Mouse (Mus musculus) heart, embryonic 10.5 days (tissue): ENCODE data around the gene Map7. TPM values are rescaled to one million over a fixed set of nuclear protein-coding genes. Genes with fewer than 3 reads are reported as not detected.
A peak's percentile ranks its signal among the peaks of the same experiment; 100 is the strongest.

Experiments
- DNase-seq: peaks from one replicate; pipeline ENCODE4 v3.0.0-alpha.2; 2017; ENCODE audit warnings: low spot score
- H3K27ac ChIP-seq: fragments of 300-500 bp; sonication (generic); 2 replicates; pipeline ENCODE4 v1.5.1; 2016; ENCODE audit warnings: mild to moderate bottlenecking
- H3K27me3 ChIP-seq: fragments of 300-500 bp; sonication (generic); 2 replicates; pipeline ENCODE4 v1.6.1; 2016; ENCODE audit warnings: mild to moderate bottlenecking; ENCODE audit not compliant: poor library complexity, insufficient read depth, severe bottlenecking
- H3K36me3 ChIP-seq: fragments of 300-500 bp; sonication (generic); 2 replicates; pipeline ENCODE4 v1.6.1; 2016; ENCODE audit warnings: mild to moderate bottlenecking, moderate library complexity
- H3K4me1 ChIP-seq: fragments of 300-500 bp; sonication (generic); 2 replicates; pipeline ENCODE4 v1.6.1; 2016; ENCODE audit warnings: mild to moderate bottlenecking
- H3K4me3 ChIP-seq: fragments of 300-500 bp; sonication (generic); 2 replicates; pipeline ENCODE4 v1.5.1; 2016; ENCODE audit warnings: mild to moderate bottlenecking, moderate library complexity
- H3K9me3 ChIP-seq: fragments of 300-500 bp; sonication (generic); 2 replicates; pipeline ENCODE4 v1.6.1; 2016; ENCODE audit warnings: mild to moderate bottlenecking, moderate library complexity
- WGBS: fragments of 180-500 bp; shearing (Covaris S2); methylation state at CpG from one replicate; pipeline ENCODE4 v1.1.7; 2016; 5-methylcytosine and 5-hydroxymethylcytosine counted together
- polyA plus RNA-seq: library from polyadenylated mRNA; unstranded; fragments of >200 nt; fragmentation: Nextera tagmentation; extraction: Ambion mirVana; gene quantifications from 2 replicates; pipeline ENCODE4 v1.2.1, GENCODE M21; 2016

Gene Map7
- polyA plus RNA-seq, 1 experiment from 2014 or later: 3.8 TPM

DNA sequence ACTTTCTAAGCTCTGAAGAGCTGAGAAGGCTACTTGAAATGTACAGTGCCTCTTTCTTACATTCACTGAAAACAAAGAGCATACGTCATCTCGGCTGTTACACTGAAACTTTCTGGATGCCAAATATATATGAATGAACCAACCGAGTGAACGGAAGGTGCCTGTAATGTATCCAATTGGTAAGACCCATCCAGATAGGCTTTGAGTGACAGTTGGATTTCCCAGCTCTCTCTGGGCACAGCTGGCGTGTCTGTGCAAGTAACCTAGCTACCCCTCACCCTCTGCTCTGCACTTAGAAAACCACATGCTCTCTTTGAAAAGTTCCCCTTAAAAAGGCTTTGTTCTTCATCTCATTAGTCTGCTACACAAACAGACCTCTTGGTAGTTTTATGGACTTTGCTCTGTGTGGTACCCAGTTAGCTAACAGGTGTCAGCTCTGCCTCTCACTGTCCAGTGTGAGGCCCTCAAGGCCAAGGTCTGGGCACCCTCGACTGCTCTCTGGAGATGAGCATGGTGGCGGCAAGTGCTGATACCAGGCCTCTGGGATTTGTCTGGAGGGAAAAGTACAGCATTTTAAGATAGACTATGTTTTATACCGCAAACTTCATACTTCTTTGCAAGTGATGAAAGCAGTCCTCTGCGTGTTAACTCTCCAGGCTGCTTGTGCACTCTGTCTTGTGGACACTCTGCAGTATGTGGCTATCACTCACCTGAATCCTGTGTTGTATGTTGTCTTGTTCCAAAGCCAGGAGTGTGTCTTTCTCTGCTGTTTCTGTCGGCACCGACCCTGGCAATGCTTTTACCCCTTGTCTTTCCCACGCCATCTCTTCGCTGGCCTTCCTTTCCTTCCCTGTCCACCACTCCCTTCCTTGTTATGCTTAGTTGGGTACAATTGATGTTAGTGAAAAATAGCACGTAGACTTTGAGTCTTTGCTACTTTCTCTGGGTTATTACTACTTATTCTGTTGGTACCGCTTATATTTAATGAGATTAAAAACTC lies 109.8 kb downstream of the Map7 start:
- Histone ChIP-seq H3K27ac (no peak overlapping the region), H3K4me3 (no peak overlapping the region), H3K27me3 (no peaks in the 10 kb centered on the region), H3K9me3 (no peaks in the 10 kb centered on the region), H3K4me1 (peaks cover 10% of the 10 kb centered on the region; the same call in 1 of the 2 replicates), H3K36me3 (no peaks in the 10 kb centered on the region)
- no peak for DNase-seq
- WGBS: 89% methylated on average over 15 of the region's 15 CpGs

GRCm38 (mm10) chr10:20259476-20259875 lies 111.2 kb downstream of the Map7 start:
- H3K27ac ChIP-seq: no peak overlapping the region
- no peaks in the 10 kb centered on the region for H3K36me3 ChIP-seq
- 71% methylated on average over 2 of the region's 2 CpGs for WGBS
- H3K27me3 ChIP-seq: no peaks in the 10 kb centered on the region
- peaks cover 10% of the 10 kb centered on the region; the same call in 1 of the 2 replicates for H3K4me1 ChIP-seq
- no peak overlapping the region for H3K4me3 ChIP-seq
- no peaks in the 10 kb centered on the region for H3K9me3 ChIP-seq
- DNase-seq: no peak

DNA sequence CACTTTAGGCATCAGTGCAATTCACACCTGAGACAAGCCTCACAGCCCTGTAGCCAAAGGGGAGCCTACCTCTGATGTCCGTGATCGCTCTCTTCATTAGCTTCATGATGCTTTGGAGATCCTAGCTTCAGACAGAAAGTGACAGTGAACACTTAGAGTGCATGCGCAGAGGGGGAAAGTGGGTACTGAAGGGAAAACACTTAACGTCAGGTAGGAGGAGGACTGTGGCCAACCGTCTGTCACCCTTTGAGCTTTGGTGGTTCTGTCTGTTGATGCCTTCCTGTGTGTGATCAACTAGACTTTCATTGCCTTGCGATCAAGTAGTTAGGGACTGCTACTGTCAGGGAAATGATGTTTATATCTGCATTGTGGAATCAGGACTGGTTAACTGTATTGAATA lies 114.6 kb downstream of the Map7 start:
- H3K9me3 ChIP-seq: no peaks in the 10 kb centered on the region
- H3K4me1 ChIP-seq: peaks cover 6% of the 10 kb centered on the region; the same call in 1 of the 2 replicates
- no peaks in the 10 kb centered on the region for H3K27me3 ChIP-seq
- no peak overlapping the region for H3K27ac ChIP-seq
- 82% methylated on average over 6 of the region's 6 CpGs for WGBS
- no peak overlapping the region for H3K4me3 ChIP-seq
- DNase-seq: no peak
- no peaks in the 10 kb centered on the region for H3K36me3 ChIP-seq

DNA sequence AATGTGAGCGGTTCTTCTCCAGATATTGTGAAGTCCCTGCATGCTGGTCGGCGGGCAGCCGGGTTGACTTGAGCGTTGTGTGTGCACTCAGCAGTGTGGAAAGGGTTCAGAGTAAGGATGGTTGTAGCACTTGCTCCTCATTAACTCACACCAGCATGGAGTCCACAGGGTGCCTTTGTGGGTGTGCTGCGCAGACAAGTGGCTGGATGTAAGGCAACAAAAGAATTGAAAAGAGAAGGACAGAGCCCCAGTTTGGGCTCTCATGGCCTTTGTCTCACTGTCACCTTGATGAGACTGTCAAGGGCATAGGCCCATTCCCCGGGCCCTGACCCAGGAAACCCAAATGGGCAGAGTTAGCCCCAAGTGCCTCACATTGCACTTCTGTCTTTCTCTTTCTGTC lies 116.2 kb downstream of the Map7 start:
- Histone ChIP-seq H3K4me1 (peaks cover 6% of the 10 kb centered on the region; the same call in 1 of the 2 replicates), H3K27ac (no peak overlapping the region), H3K36me3 (no peaks in the 10 kb centered on the region), H3K27me3 (no peaks in the 10 kb centered on the region), H3K9me3 (no peaks in the 10 kb centered on the region), H3K4me3 (no peak overlapping the region)
- no peak for DNase-seq
- WGBS: 90% methylated on average over 7 of the region's 7 CpGs

- Histone ChIP-seq H3K4me3 (no peak overlapping the region), H3K27ac (peak overlapping the region; percentile 37; the same call in 1 of the 2 replicates), H3K4me1 (peaks cover 6% of the 10 kb centered on the region; the same call in 1 of the 2 replicates), H3K27me3 (no peaks in the 10 kb centered on the region), H3K9me3 (peaks cover under 1% of the 10 kb centered on the region; the same call in 1 of the 2 replicates), H3K36me3 (0 out of 2 replicates have a peak, but pooled peaks cover 3% of the 10 kb centered on the region)
- 78% methylated on average over 10 of the region's 10 CpGs for WGBS
- no peak for DNase-seq
Measured at GRCm38 (mm10) chr10:20267032-20267431, 118.8 kb downstream of the Map7 start.

GRCm38 (mm10) chr10:20268945-20269344 lies 120.7 kb downstream of the Map7 start:
- H3K9me3 ChIP-seq: peaks cover 4% of the 10 kb centered on the region; the same call in 1 of the 2 replicates
- peaks cover 15% of the 10 kb centered on the region for H3K4me1 ChIP-seq
- 0 out of 2 replicates have a peak, but pooled peaks cover 3% of the 10 kb centered on the region for H3K36me3 ChIP-seq
- 68% methylated on average over 7 of the region's 7 CpGs for WGBS
- no peak overlapping the region for H3K4me3 ChIP-seq
- H3K27ac ChIP-seq: no peak overlapping the region
- no peak for DNase-seq
- no peaks in the 10 kb centered on the region for H3K27me3 ChIP-seq

DNA sequence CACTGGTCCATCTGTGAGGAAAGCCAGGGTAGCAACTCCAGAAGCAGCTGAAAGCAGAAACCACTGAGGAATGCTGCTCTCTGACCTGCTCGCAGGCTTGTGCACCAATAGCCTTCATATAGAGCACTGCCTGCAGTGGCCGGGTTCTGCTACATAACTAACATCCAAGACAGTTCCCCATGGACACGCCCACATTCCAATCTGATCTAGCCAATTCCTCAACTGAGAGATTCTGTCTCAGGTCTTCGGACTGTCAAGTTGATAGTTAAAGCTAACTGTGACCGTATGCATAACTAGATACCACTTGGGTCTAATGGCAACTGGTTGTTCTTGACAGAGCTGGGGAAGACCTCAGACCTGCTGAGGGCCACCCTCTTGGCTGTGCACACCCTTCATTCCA lies 124.1 kb downstream of the Map7 start:
- no peak for DNase-seq
- WGBS: 77% methylated on average over 5 of the region's 5 CpGs
- no peaks in the 10 kb centered on the region for H3K27me3 ChIP-seq
- H3K4me1 ChIP-seq: peaks cover 17% of the 10 kb centered on the region
- no peak overlapping the region for H3K4me3 ChIP-seq
- 0 out of 2 replicates have a peak, but pooled peaks cover 3% of the 10 kb centered on the region for H3K36me3 ChIP-seq
- H3K9me3 ChIP-seq: peaks cover 4% of the 10 kb centered on the region; the same call in 1 of the 2 replicates
- no peak overlapping the region for H3K27ac ChIP-seq

- H3K4me3 ChIP-seq: no peak overlapping the region
- WGBS: 59% methylated on average over 15 of the region's 15 CpGs
- no peak for DNase-seq
- H3K36me3 ChIP-seq: 0 out of 2 replicates have a peak, but pooled peaks cover 3% of the 10 kb centered on the region
- peak overlapping the region; percentile 37 for H3K27ac ChIP-seq
- H3K4me1 ChIP-seq: peaks cover 17% of the 10 kb centered on the region
- no peaks in the 10 kb centered on the region for H3K27me3 ChIP-seq
- H3K9me3 ChIP-seq: peaks cover 4% of the 10 kb centered on the region; the same call in 1 of the 2 replicates
Measured at GRCm38 (mm10) chr10:20273278-20273677, 125.0 kb downstream of the Map7 start.

- 60% methylated on average over 9 of the region's 9 CpGs for WGBS
- no peaks in the 10 kb centered on the region for H3K27me3 ChIP-seq
- no peak overlapping the region for H3K4me3 ChIP-seq
- DNase-seq: no peak
- peaks cover 17% of the 10 kb centered on the region for H3K4me1 ChIP-seq
- H3K9me3 ChIP-seq: peaks cover 4% of the 10 kb centered on the region; the same call in 1 of the 2 replicates
- peak overlapping the region; percentile 37; the same call in 1 of the 2 replicates for H3K27ac ChIP-seq
- 0 out of 2 replicates have a peak, but pooled peaks cover 3% of the 10 kb centered on the region for H3K36me3 ChIP-seq
Measured at GRCm38 (mm10) chr10:20274022-20274421, 125.8 kb downstream of the Map7 start.

DNA sequence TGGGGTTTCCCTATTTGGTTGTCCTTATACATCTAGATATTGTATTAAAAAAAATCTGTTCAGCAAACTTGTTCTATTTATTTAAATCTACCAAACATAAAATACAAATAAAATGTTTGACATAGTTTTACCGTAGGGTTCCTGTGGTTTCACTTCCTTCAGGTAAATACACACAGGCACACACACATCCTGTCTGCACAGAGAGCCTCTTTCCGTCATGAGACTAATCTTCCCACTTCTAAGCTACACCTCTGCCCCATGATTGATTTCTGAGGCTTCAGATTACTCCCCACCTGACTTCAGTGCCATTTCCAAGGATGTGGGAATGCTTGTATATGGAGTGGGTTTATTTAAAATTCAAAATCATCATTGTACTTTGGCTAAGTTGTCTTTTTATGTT lies 133.2 kb downstream of the Map7 start:
- DNase-seq: no peak
- no peak overlapping the region for H3K4me3 ChIP-seq
- WGBS: 63% methylated on average over 2 of the region's 2 CpGs
- H3K9me3 ChIP-seq: no peaks in the 10 kb centered on the region
- H3K4me1 ChIP-seq: peaks cover 24% of the 10 kb centered on the region
- no peaks in the 10 kb centered on the region for H3K27me3 ChIP-seq
- no peaks in the 10 kb centered on the region for H3K36me3 ChIP-seq
- H3K27ac ChIP-seq: no peak overlapping the region

DNA sequence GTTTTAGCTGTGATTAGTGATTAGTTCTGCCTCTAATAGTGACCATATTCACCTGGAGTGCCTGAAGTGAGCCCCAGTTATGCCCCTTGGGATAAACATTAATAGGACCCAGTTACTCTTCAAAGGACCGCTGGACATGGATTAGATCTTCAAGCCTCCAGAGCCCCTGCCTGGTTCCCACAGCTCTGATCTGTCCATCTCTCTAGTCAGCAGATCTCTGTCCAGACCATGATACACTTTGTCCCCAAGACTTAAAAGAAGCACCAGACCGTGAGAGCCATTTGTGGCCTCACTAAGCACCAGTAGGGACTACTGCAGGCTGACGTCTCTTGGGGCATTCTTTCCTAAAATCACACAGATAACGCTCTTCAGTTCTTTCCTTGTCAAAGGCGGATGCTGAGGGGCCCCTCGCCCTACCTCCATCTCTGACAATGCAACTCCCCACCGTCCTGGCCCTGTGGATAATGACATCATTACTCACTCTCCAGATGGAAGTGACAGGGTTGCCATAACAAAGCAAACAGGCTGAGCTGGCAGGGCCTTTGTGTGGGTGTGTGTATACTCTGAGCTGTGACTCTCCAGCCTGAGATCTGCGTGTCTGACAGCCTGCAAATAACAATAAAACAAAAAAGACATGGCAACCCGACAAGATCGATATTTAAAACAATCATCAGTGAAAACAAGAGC lies 137.2 kb downstream of the Map7 start:
- peak; percentile 85 for DNase-seq
- Histone ChIP-seq H3K4me3 (no peak overlapping the region), H3K27ac (peak overlapping the region; percentile 81), H3K9me3 (no peaks in the 10 kb centered on the region), H3K4me1 (peaks cover 28% of the 10 kb centered on the region), H3K36me3 (no peaks in the 10 kb centered on the region), H3K27me3 (no peaks in the 10 kb centered on the region)
- 24% methylated on average over 10 of the region's 10 CpGs for WGBS

GRCm38 (mm10) chr10:20285994-20286836 lies 137.9 kb downstream of the Map7 start:
- Histone ChIP-seq H3K9me3 (no peaks in the 10 kb centered on the region), H3K4me3 (no peak overlapping the region)
- WGBS: 60% methylated on average over 15 of the region's 15 CpGs

More at GRCm38 (mm10) chr10:20285994-20286836, 137.9 kb downstream of the Map7 start:
- Histone ChIP-seq H3K36me3 (no peaks in the 10 kb centered on the region), H3K27ac (peak overlapping the region; percentile 81), H3K4me1 (peaks cover 34% of the 10 kb centered on the region), H3K27me3 (no peaks in the 10 kb centered on the region)
- no peak for DNase-seq
